In genomic region chr7:93079785-93080730, GRCm38 (mm10) we compare ENCODE assay signal across 8 mouse cellular contexts. TPM values are rescaled to one million over a fixed set of nuclear protein-coding genes. Genes with fewer than 3 reads are reported as not detected.
DNase-seq lines count a peak whose midpoint lies in the region; ATAC-seq and TF ChIP-seq lines count a peak whose summit lies in the region.

Gene Fam181b (plus strand): TSS chr7:93079865.

- WGBS in cerebellum, adult 2 months, result under 1% methylated on average over 96 of the region's 96 CpGs
- under 1% methylated on average over 96 of the region's 96 CpGs for WGBS in lung, adult 2 months

- H3K27me3 ChIP-seq in G1E (ENCODE audit: insufficient read depth, low read length), result no peaks in the 10 kb centered on the region
- no peaks in the 10 kb centered on the region for H3K27me3 ChIP-seq in cerebellum, adult 2 months (ENCODE audit: control insufficient read depth, insufficient read depth, low read length)

- no peaks in the 10 kb centered on the region for H3K36me3 ChIP-seq in G1E (replicated peaks)

- intact Hi-C loops in heart, postnatal 36 days (cut with DNase I), result loop anchor here (5.0 to 10.0 kb wide), 2 partner anchors 335 to 413 kb away; partner anchors contain the start of genes Pcf11 and Rab30

- H3K4me3 ChIP-seq in G1E (ENCODE audit: low read depth, low read length), result peak within 1 kb of the TSS; percentile 27; the same call in 1 of the 2 replicates
- peak within 1 kb of the TSS; percentile 70 for H3K4me3 ChIP-seq in cerebellum, adult 2 months (replicated peaks; ENCODE audit: insufficient read depth, low read depth, low read length)
- H3K4me3 ChIP-seq in lung, adult 2 months (replicated peaks; ENCODE audit: extremely low read depth, low read depth, low read length), result peak within 1 kb of the TSS; percentile 51

- TF ChIP-seq CTCF in G1E (IDR thresholded peaks at IDR 0.05; ENCODE audit: low read depth, low read length), result no peak
- TF ChIP-seq CTCF in cerebellum, adult 2 months (IDR thresholded peaks at IDR 0.05; ENCODE audit: borderline replicate concordance, insufficient read depth, low read depth, low read length), result peak; percentile 21; the same call in 1 of the 2 replicates
- TF ChIP-seq CTCF in lung, adult 2 months (IDR thresholded peaks at IDR 0.05; ENCODE audit: insufficient read depth, low read length), result no peak

- ATAC-seq in G1E (ENCODE audit: extremely low read depth, insufficient number of reproducible peaks, low FRiP score, poor library complexity, severe bottlenecking), result no peak

- H3K4me1 ChIP-seq in G1E (ENCODE audit: insufficient read depth, low read depth, low read length), result no peaks in the 10 kb centered on the region
- H3K4me1 ChIP-seq in cerebellum, adult 2 months (ENCODE audit: control insufficient read depth, insufficient read depth, low read length), result no peaks in the 10 kb centered on the region
- no peaks in the 10 kb centered on the region; the same call in 1 of the 2 replicates for H3K4me1 ChIP-seq in lung, adult 2 months (ENCODE audit: control insufficient read depth, insufficient read depth, low read length)

- TF ChIP-seq POLR2A in cerebellum, adult 2 months (IDR thresholded peaks at IDR 0.05; ENCODE audit: borderline replicate concordance, insufficient read depth, low read length), result peak; percentile 52
- TF ChIP-seq POLR2A in lung, adult 2 months (IDR thresholded peaks at IDR 0.05; ENCODE audit: borderline replicate concordance, extremely low read depth, low read depth, low read length), result no peak

- no peak for DNase-seq in G1E (ENCODE audit: low spot score)
- peak; percentile 80 for DNase-seq in cerebellum, adult 2 months
- peak; percentile 93 for DNase-seq in forelimb bud, embryonic 11.5 days (ENCODE audit: low read depth, low spot score)
- peak; percentile 74 to 76 for DNase-seq in heart, postnatal 36 days
- DNase-seq in layer of hippocampus, adult 9-11 months, result peak; percentile 81
- peak; percentile 30 for DNase-seq in lung, adult 2 months
- DNase-seq in ovary, adult 18-20 months (ENCODE audit: low spot score), result peak; percentile 68
- no peak for DNase-seq in natural killer cell, adult 2 months (ENCODE audit: low spot score in 2 of 2)

- H3K27ac ChIP-seq in cerebellum, adult 2 months (ENCODE audit: insufficient read depth, low read length), result peak within 1 kb of the TSS; percentile 63

- H3K9me3 ChIP-seq in G1E (replicated peaks), result peaks cover 16% of the 10 kb centered on the region

RNA-seq across cellular contexts. Expression of gene Fam181b, which starts in this region (rescaled TPM):
- total RNA-seq in G1E (2014; fragmentation: Nextera tagmentation) (not detected in 2 replicates), G1E (2017) (0.11 TPM in 1 of 2 replicates, not detected in the other)
- polyA plus RNA-seq in G1E (2012), result not detected in 2 replicates
- polyA plus RNA-seq in cerebellum, adult 2 months (2012; rRNA removed), result 35.8 and 37.6 TPM in 2 replicates
- total RNA-seq in heart, postnatal 36 days (2021), result 1 to 10 TPM; 4.9 to 6.8 TPM
- 7.3 and 7.6 TPM in 2 replicates for polyA plus RNA-seq in lung, adult 2 months (2012; rRNA removed)

Comparison
In these comparisons a context has a peak if more than half of its experiments do, and no peak if none do; other contexts are left out.
1. RNA of gene Fam181b (total RNA-seq): 4.9 to 6.8 TPM in heart, postnatal 36 days; 0.11 TPM in G1E; every median in the first group is over 4 times any median in the second.
2. DNase-seq: peak in cerebellum, adult 2 months (2 of 2), forelimb bud, embryonic 11.5 days (single experiment), heart, postnatal 36 days (2 of 2), layer of hippocampus, adult 9-11 months (single experiment), lung, adult 2 months (single experiment) and ovary, adult 18-20 months (single experiment); none in G1E (single experiment) and natural killer cell, adult 2 months (0 of 2).
3. Peak in every context shown above with its lines, with median percentiles within 50 percentile points of each other: H3K4me3 ChIP-seq.